Mouse (Mus musculus) 3T3-L1 (cell line): Measurements from ENCODE around the gene Ints3.

Experiments used
- DNase-seq: peaks from one replicate; pipeline ENCODE4 v3.0.0-alpha.2; 2015; ENCODE audit warnings: low read depth, low spot score

The Ints3 gene

GRCm38 (mm10) chr3:90445417-90446200 is 12.2 kb upstream of the Ints3 start:
- no peak for DNase-seq

DNA sequence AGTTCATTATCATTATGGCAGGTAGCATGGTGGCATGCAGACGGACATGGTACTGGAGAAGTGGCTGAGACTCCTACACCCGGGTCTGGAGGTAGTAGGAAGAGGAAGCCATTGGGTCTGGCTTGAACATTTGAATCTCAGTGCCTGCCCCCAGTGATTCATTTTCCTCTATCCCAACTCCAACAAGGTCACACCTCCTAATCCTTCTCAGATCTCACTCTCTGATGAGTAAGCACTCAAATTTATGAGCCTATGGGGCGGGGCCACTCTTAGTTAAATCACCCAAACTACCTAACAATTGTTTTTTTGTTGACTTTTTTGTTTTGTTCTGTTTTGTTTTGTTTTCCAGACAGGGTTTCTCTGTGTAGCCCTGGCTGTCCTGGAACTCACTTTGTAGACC is 10.6 kb upstream of the Ints3 start:
- DNase-seq, result no peak

GRCm38 (mm10) chr3:90440756-90441155 is 7.3 kb upstream of the Ints3 start:
- DNase-seq, result peak; percentile 54

GRCm38 (mm10) chr3:90437131-90437530 is 3.7 kb upstream of the Ints3 start:
- DNase-seq, result peak; percentile 35

- DNase-seq, result no peak
Measured at GRCm38 (mm10) chr3:90434073-90434730, 780 bp upstream of the Ints3 start.

GRCm38 (mm10) chr3:90432811-90433219 is 607 bp downstream of the Ints3 start:
- no peak for DNase-seq

GRCm38 (mm10) chr3:90432348-90432747 is 1.1 kb downstream of the Ints3 start:
- DNase-seq, result no peak

DNA sequence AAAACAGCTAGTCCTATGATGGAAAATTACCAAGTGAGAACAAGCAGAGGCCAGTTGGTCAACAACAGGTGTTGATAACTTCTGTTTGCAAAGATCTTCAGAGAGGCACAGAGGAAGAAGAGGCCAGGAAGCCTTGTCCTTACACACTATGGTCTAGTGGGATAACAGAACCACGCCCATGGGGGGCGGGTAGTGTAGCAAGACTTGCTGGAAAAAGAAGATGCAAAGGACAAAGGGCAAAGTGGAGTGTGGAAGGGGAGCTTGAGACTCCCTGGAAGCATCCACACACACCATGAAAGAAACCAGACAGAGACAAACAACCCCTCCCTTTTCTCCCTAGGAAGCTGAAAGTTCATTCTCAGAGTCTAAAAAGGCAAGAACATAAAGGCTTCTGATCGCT is 3.8 kb downstream of the Ints3 start:
- DNase-seq, result no peak

DNA sequence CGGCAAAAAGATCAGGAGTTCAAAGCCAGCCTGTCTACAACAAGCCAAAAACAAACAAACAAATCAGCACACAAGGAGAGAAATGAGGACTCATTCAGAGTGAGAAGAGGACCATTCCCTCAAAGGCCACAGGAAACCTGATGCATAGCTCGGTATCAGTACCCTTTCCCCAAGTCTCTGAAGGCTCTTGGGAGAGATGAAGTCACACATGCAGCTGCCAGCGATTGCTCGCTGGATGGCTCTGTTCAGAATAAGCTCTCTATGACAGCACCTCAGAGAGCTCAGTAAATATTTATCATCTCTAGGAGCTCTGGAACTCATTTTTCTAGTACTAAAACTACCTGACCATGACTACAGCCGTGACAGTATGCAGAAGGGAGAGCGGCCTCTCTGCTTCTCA is 5.2 kb downstream of the Ints3 start:
- peak; percentile 33 for DNase-seq

DNA sequence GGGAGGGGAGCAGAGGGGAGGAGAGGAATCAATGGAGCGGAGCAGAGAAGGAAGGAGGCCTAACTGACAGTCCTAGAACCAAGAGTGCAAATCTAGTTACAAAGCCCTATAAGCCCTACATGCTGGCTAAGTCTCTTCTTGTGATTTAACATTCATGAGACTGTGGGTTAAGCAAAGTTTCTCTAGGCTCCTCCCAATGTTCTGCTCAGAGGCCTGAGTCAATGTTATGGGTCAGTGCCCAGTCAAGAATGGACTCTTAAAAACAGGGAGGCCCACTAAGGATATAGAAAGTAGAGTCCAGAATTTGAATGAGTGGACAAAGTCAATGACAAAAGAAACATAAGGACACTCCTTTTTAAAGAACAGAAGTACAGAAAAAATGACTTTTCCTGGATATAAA is 5.8 kb downstream of the Ints3 start:
- peak; percentile 69 for DNase-seq

GRCm38 (mm10) chr3:90425499-90425898 is 7.9 kb downstream of the Ints3 start:
- DNase-seq, result no peak

DNA sequence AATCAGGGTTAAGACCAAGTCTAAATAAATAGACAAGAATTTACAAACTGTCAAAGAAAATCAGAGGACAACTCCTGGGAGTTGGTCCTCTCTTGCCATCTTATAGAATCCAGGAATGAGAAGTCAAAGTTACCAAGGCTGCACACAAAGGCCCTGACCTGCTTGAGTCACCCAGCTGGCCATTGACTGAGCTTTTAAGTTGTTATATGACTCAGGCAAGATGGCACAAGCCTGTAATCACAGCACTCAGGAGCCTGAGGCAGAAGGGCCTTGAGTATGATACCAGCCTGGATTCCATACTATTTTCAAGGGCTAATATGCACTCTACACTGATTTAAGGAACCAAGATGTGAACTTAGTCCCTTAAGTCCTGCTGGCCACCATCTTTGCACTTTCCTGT is 9.9 kb downstream of the Ints3 start:
- peak; percentile 58 for DNase-seq

- no peak for DNase-seq
Measured at GRCm38 (mm10) chr3:90420696-90421095, 12.7 kb downstream of the Ints3 start.

- DNase-seq, result no peak
Measured at GRCm38 (mm10) chr3:90413011-90413396, 20.4 kb downstream of the Ints3 start.

- DNase-seq, result peak; percentile 83
Measured at GRCm38 (mm10) chr3:90412312-90413010, 21.0 kb downstream of the Ints3 start.

- DNase-seq, result no peak
Measured at GRCm38 (mm10) chr3:90408721-90409120, 24.7 kb downstream of the Ints3 start.

DNA sequence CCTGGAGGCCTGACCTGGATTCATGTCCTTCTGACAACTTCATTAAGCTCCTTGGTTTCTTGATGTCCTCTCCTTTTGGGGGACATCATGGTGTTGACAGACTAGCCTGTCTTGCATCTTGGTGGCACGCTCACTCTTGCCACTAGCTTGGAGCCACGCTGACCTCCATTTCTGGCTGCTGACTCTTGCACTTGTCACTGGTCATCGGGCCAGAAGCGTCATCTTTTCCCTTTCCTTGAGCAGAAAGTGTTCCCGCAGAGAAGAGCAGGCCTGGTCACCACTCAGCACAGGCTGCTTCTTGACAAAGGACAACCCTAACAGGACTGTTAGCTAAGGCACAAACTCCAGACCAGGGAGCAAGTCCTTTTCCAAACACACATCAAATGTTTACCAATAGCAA is 27.0 kb downstream of the Ints3 start:
- no peak for DNase-seq

DNA sequence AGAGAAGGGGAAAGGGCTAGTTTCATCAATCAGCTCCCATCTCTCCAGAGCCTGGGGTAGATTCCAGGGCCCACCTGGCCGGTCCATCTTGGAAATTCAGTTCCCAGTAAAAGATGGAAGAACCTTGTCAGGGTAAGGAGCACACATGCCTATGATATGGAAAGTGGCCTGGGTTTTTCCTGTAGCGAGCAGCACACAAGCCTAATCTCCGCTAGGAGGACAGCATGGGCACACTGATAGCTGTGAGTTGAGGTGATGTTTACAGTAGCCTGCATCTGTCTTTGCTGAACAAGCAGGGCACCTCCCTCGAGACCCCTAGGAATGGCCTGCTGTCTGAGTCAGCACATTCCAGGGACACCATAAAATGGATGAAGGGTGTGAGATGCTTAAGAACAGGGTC is 28.8 kb downstream of the Ints3 start:
- peak; percentile 39 for DNase-seq

DNA sequence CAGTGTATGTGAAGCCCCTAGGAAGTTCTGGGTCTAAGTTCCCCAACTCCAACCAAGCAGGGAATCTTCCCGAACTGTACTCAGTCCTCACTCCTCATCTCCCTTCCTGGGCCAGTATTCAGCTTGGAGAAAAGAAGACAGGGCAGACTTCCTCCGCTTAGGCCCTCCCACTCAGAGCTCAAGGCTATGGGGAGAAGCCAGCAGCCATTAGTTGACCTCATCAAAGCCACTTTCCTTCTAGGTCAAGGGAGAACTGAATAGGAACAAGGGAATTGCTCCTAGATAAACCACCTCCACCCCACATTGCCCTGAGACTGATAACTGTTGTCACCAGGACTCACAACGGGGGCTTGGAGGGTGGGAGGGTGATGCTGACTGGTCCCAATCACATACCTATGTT is 29.3 kb downstream of the Ints3 start:
- DNase-seq, result no peak

DNA sequence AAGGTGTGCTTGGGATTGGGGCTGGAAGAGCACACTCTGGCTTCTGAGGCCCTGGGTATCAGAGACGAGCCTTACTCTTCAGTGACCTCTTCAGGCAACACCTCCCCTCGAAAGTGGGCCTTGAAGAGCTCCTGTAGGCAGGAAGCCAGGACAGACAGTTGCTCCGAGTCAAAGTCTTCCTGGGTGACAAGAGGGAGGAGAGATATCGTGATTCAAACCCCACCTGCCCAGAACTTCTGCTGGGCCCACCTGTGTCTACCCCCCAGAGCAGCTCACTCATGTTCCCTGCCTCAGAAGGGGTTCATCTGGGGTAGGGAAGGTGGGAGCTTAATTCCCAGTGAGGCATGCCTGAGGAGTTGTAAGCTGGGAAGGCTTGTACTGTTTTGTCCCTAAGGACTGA is 32.4 kb downstream of the Ints3 start:
- no peak for DNase-seq

- no peak for DNase-seq
Measured at GRCm38 (mm10) chr3:90395629-90396028, 37.8 kb downstream of the Ints3 start.

DNA sequence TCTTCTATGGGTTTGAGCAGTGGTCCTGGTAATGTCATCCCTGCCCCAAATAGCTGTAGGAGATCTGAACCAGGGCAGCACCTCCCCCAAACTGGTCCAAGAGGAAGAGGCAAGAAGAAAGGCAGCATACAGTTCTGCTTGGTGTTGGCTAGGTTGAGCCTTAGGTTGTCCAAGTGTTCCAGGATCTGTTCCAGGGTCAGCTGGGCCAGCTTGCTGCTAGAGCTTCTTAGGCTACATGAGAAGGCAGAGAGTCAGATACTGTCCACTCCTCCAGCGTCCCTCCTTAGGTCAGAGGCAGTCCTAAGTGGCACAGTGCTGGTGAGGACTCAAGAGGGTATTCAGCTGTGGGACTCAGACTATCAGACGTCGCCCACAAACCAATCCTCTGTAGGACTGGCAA is 40.8 kb downstream of the Ints3 start:
- DNase-seq, result no peak

GRCm38 (mm10) chr3:90391941-90392340 is 41.5 kb downstream of the Ints3 start:
- DNase-seq, result no peak
